Mouse (Mus musculus): ENCODE measurements around the gene Zyx.

- TF ChIP-seq CTCF (IDR thresholded peaks at IDR 0.05; ENCODE audit: low read depth) (no peak), EP300 (optimal IDR thresholded peaks at IDR 0.05) (no peak)
Observed at GRCm38 (mm10) chr6:42364066-42364465, 14.6 kb downstream of the Zyx start.
